Mouse (Mus musculus): ENCODE results near the gene Gm18596.
"Not testable (repeated sequence)": the region's sequence is repeated elsewhere in the genome, so short reads cannot be mapped to it uniquely, and the experiment has no call there.

Gm18596 gene

DNA sequence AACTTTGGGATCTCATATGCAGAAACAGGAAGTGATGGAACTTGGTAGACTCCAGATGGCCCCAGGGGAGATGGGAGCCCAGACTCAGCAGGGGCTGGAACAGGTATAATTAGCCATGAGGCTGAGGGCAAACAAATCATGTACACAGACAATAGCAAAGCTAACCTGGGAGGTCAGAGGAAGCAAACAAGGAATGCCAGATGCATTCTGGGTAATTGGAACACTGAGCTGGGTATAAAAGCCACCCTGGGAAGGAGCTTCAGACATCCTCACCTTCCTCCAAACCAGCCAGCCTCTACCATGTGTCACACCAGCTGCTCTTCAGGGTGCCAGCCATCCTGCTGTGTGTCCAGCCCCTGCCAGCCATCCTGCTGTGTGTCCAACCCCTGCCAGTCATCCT, 31.3 kb downstream of the Gm18596 start, which contains the start of gene Gm10024:
TSS of gene Gm10024 (plus strand) at position 301 of the 400 bp plus-strand sequence.
- in situ Hi-C loops (cut with MboI, MseI): not testable (repeated sequence)

DNA sequence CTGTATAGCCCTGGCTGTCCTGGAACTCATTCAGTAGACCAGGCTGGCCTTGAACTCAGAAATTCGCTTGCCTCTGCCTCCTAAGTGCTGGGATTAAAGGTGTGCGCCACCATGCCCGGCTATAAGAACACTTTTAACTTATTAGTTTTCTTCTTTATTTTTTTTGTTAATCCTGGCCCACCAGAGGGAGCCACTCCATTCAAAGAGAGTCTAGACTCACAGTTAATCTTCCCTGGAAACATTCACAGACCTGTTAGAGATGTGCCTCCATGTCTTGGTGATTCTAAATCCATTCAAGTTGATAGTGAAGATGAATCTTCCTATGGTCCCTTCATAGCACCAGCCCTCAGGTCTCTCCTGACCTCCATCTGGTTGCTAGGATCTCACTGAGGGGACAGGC, 32.6 kb downstream of the Gm18596 start:
- in situ Hi-C loops (cut with MboI, MseI): no loop called here

DNA sequence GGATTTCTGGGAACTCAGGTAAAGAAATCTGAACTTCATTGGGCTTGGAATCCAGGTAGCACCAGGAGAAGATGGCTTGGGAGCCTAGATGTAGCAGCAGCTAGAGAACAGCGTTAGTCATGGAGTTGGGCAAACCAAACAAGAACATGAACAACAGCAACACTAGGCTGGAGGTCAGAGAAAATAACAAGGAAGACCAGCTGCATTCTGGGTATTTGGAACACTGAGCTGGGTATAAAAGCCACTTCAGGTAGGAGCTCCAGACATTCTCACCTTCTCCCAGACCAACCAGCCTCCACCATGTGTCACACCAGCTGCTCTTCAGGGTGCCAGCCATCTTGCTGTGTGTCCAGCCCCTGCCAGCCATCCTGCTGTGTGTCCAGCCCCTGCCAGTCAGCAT, 36.1 kb downstream of the Gm18596 start, which contains the start of gene Gm10272:
TSS of gene Gm10272 (plus strand) at position 301 of the 400 bp plus-strand sequence.
- in situ Hi-C loops (cut with MboI, MseI): no loop called here

DNA sequence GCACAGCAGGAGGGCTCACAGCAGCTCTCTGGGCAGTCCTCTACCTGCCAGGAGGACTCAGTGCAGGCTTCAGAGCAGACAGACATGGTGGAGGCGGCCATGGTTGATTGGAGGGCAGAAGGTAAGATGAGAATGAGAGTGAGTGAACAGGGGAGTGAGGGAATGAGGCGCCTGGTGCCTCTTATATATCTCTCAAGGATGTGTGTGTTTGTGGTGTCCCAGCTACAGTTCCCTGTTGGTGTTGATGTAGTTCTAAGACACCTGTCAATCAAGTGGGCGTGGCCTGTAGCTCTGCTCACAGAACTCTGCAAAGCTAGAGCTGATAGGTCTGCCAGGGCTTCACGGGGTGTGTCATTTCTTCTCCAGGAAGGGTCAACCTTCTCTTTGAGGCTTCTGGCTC, 45.3 kb downstream of the Gm18596 start, which contains the start of gene Gm9508:
TSS of gene Gm9508 (minus strand) at position 101 of the 400 bp plus-strand sequence.
- in situ Hi-C loops (cut with MboI, MseI): no loop called here
